Comparison of ENCODE assay signal across 28 mouse cellular contexts in genomic region chr5:3609241-3609640, GRCm38 (mm10). TPM values are rescaled to one million over a fixed set of nuclear protein-coding genes. Genes with fewer than 3 reads are reported as not detected.
"Had no signal": no experiment of that assay in that cellular context is flagged by ENCODE, and none has a peak within 500 bp of the region (broad histone marks: within the 10 kb centered on the region; RNA-seq: fewer than 3 reads in every experiment).

No protein-coding gene starts in this region.

- DNase-seq: kidney, postnatal 10 days; kidney, postnatal 36 days; layer of hippocampus, postnatal 36 days; liver, embryonic 13.5 days; lung, adult 2 months; lung, postnatal 14 days; lung, postnatal 4 days; midbrain, embryonic 14.5 days; thymus, adult 2 months; thymus, postnatal 14 days; thymus, postnatal 4 days had no signal

RNA-seq across cellular contexts. Expression of gene Tmbim7, which starts 41.7 kb away (rescaled TPM):
- total RNA-seq: layer of hippocampus, adult 8-10 months; layer of hippocampus, postnatal 10 days; layer of hippocampus, postnatal 36 days; left cerebral cortex, adult 2 months; left cerebral cortex, postnatal 10 days; left cerebral cortex, postnatal 36 days; liver, adult 2 months; megakaryocyte progenitor cell, adult 5-6 weeks; midbrain, postnatal 0 days had no signal
- polyA plus RNA-seq: kidney, embryonic 15.5 days; limb, embryonic 11.5 days; liver, adult 2 months; liver, embryonic 13.5 days; liver, embryonic 16.5 days; lung, adult 2 months; lung, embryonic 16.5 days; midbrain, embryonic 11.5 days; midbrain, embryonic 14.5 days; midbrain, postnatal 0 days; neural tube, embryonic 12.5 days; neural tube, embryonic 15.5 days; stomach, embryonic 14.5 days; stomach, postnatal 0 days; thymus, adult 2 months had no signal
